Mouse (Mus musculus) embryo, embryonic 11 days (tissue): Measurements from ENCODE around the gene Ube2c.

Experiments used
- DNase-seq: peaks from one replicate; pipeline ENCODE4 v3.0.0-alpha.2; 2015

Gene Ube2c

GRCm38 (mm10) chr2:164769258-164770037 lies at the start of gene Ube2c:
Gene Ube2c (plus strand): TSS chr2:164769898.
- DNase-seq: peak; percentile 99

- no peak for DNase-seq
Measured at GRCm38 (mm10) chr2:164723276-164723675, 46.4 kb upstream of the Ube2c start.

GRCm38 (mm10) chr2:164725895-164726619 lies 43.6 kb upstream of the Ube2c start:
- peak; percentile 88 for DNase-seq

GRCm38 (mm10) chr2:164731719-164732118 lies 38.0 kb upstream of the Ube2c start:
- no peak for DNase-seq

GRCm38 (mm10) chr2:164733259-164733658 lies 36.4 kb upstream of the Ube2c start:
- no peak for DNase-seq

GRCm38 (mm10) chr2:164734839-164735238 lies 34.9 kb upstream of the Ube2c start:
- DNase-seq: no peak

- no peak for DNase-seq
Measured at GRCm38 (mm10) chr2:164735446-164735845, 34.3 kb upstream of the Ube2c start.

- DNase-seq: no peak
Measured at GRCm38 (mm10) chr2:164737377-164738090, 32.2 kb upstream of the Ube2c start.

GRCm38 (mm10) chr2:164739876-164740275 lies 29.8 kb upstream of the Ube2c start:
- no peak for DNase-seq

GRCm38 (mm10) chr2:164744987-164745386 lies 24.7 kb upstream of the Ube2c start:
- DNase-seq: no peak

GRCm38 (mm10) chr2:164745843-164746479 lies 23.7 kb upstream of the Ube2c start, which contains the start of the genes Wfdc3 and Dnttip1:
Gene Wfdc3 (minus strand): TSS chr2:164745931.
Gene Dnttip1 (plus strand): TSS chr2:164745983.
- peak; percentile 96 for DNase-seq

GRCm38 (mm10) chr2:164746693-164747092 lies 23.0 kb upstream of the Ube2c start:
- DNase-seq: no peak

GRCm38 (mm10) chr2:164748191-164748590 lies 21.5 kb upstream of the Ube2c start:
- no peak for DNase-seq

GRCm38 (mm10) chr2:164748991-164749390 lies 20.7 kb upstream of the Ube2c start:
- DNase-seq: no peak

GRCm38 (mm10) chr2:164752454-164752853 lies 17.2 kb upstream of the Ube2c start:
- DNase-seq: no peak

- no peak for DNase-seq
Measured at GRCm38 (mm10) chr2:164754105-164754504, 15.6 kb upstream of the Ube2c start.

- DNase-seq: no peak
Measured at GRCm38 (mm10) chr2:164754800-164755199, 14.9 kb upstream of the Ube2c start.

GRCm38 (mm10) chr2:164757841-164758240 lies 11.9 kb upstream of the Ube2c start:
- no peak for DNase-seq

GRCm38 (mm10) chr2:164758692-164759091 lies 11.0 kb upstream of the Ube2c start:
- no peak for DNase-seq

GRCm38 (mm10) chr2:164760059-164760833 lies 9.5 kb upstream of the Ube2c start:
- no peak for DNase-seq

- DNase-seq: no peak
Measured at GRCm38 (mm10) chr2:164761502-164761901, 8.2 kb upstream of the Ube2c start.

GRCm38 (mm10) chr2:164761971-164762370 lies 7.7 kb upstream of the Ube2c start:
- no peak for DNase-seq
